Mouse (Mus musculus) erythroid progenitor cell, adult 5-6 weeks (primary cell): ENCODE results near the gene Dact3. TPM values are rescaled to one million over a fixed set of nuclear protein-coding genes. Genes with fewer than 3 reads are reported as not detected.
A peak's percentile ranks its signal among the peaks of the same experiment; 100 is the strongest.

ENCODE experiments used
- ATAC-seq: replicated peaks from 2 replicates; pipeline ENCODE4 v1.8.0; 2016; ENCODE audit warnings: moderate number of reproducible peaks, mild to moderate bottlenecking, moderate TSS enrichment, inconsistent platforms; ENCODE audit not compliant: poor library complexity, low FRiP score, severe bottlenecking
- total RNA-seq, 2 experiments: library from RNA; stranded (forward) in 1 of 2; stranded (reverse) in 1 of 2; fragments of 150-400 nt in 1 of 2; fragments of 186-747, 209-891 nt in 1 of 2; gene quantifications; 2 replicates each; pipeline versions ENCODE4 v1.2.3 to v1.2.4; 2015 to 2017; ENCODE audit warnings: low replicate concordance in 2 of 2

Gene Dact3
- total RNA-seq, 2 experiments from 2014 or later: not detected

DNA sequence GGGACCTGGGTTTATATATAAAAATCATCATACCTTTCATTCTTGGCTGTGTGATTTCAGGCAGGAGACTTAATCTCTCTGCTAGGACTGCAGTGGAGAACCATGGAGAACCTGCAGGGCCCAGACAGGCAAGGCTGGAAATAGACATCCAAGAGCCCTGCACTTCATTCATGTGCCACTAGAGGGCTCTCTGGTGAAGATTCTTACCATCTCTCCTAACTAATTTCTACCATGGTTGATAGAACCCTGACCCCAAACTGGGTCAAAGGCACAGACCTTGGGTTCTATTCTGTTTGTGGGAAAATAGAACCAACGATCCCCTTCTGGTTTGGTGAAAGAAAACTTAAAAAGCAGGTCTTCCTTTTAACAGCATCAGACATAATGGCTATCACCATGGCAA is 55.7 kb downstream of the Dact3 start:
- peak; percentile 84 for ATAC-seq

GRCm38 (mm10) chr7:16931968-16932627 is 57.0 kb downstream of the Dact3 start:
- peak; percentile 77 for ATAC-seq

GRCm38 (mm10) chr7:16932704-16933577 is 57.8 kb downstream of the Dact3 start:
- ATAC-seq: no peak

Other genes with a start within 250 kb of the Dact3 start
- not detected in 2 replicates for gene Ceacam15, start 199.6 kb upstream of the Dact3 start, total RNA-seq (2015; ENCODE audit: low replicate concordance)
- gene Ceacam15, start 199.6 kb upstream of the Dact3 start, total RNA-seq (2017; ENCODE audit: low replicate concordance): not detected in 2 replicates
- not detected in 2 replicates for gene Ceacam9, start 153.4 kb upstream of the Dact3 start, total RNA-seq (2015; ENCODE audit: low replicate concordance)
- not detected in 2 replicates for gene Ceacam9, start 153.4 kb upstream of the Dact3 start, total RNA-seq (2017; ENCODE audit: low replicate concordance)
- 74.2 and 106 TPM in 2 replicates for gene Ap2s1, start 136.9 kb upstream of the Dact3 start, total RNA-seq (2015; ENCODE audit: low replicate concordance)
- 27.9 and 47.0 TPM in 2 replicates for gene Ap2s1, start 136.9 kb upstream of the Dact3 start, total RNA-seq (2017; ENCODE audit: low replicate concordance)
- gene Slc1a5, start 94.0 kb upstream of the Dact3 start, total RNA-seq (2015; ENCODE audit: low replicate concordance): 596 and 609 TPM in 2 replicates
- gene Slc1a5, start 94.0 kb upstream of the Dact3 start, total RNA-seq (2017; ENCODE audit: low replicate concordance): 412 and 455 TPM in 2 replicates
- 75.0 and 87.2 TPM in 2 replicates for gene Strn4, start 59.4 kb upstream of the Dact3 start, total RNA-seq (2015; ENCODE audit: low replicate concordance)
- 76.9 and 128 TPM in 2 replicates for gene Strn4, start 59.4 kb upstream of the Dact3 start, total RNA-seq (2017; ENCODE audit: low replicate concordance)
- gene Fkrp, start 58.6 kb upstream of the Dact3 start, total RNA-seq (2015; ENCODE audit: low replicate concordance): 6.5 and 7.5 TPM in 2 replicates
- 4.9 and 19.6 TPM in 2 replicates for gene Fkrp, start 58.6 kb upstream of the Dact3 start, total RNA-seq (2017; ENCODE audit: low replicate concordance)
- 8.3 and 18.4 TPM in 2 replicates for gene Prkd2, start 32.4 kb upstream of the Dact3 start, total RNA-seq (2015; ENCODE audit: low replicate concordance)
- gene Prkd2, start 32.4 kb upstream of the Dact3 start, total RNA-seq (2017; ENCODE audit: low replicate concordance): 3.8 and 4.9 TPM in 2 replicates
- gene Gng8, start 16.5 kb downstream of the Dact3 start, total RNA-seq (2015; ENCODE audit: low replicate concordance): not detected in 2 replicates
- not detected in 2 replicates for gene Gng8, start 16.5 kb downstream of the Dact3 start, total RNA-seq (2017; ENCODE audit: low replicate concordance)
- 0.36 and 6.7 TPM in 2 replicates for gene Ptgir, start 31.2 kb downstream of the Dact3 start, total RNA-seq (2015; ENCODE audit: low replicate concordance)
- 1.9 and 2.0 TPM in 2 replicates for gene Ptgir, start 31.2 kb downstream of the Dact3 start, total RNA-seq (2017; ENCODE audit: low replicate concordance)
- 131 and 141 TPM in 2 replicates for gene Calm3, start 48.8 kb downstream of the Dact3 start, total RNA-seq (2015; ENCODE audit: low replicate concordance)
- gene Calm3, start 48.8 kb downstream of the Dact3 start, total RNA-seq (2017; ENCODE audit: low replicate concordance): 258 and 325 TPM in 2 replicates
- not detected in 2 replicates for gene Pnmal2, start 69.4 kb downstream of the Dact3 start, total RNA-seq (2015; ENCODE audit: low replicate concordance)
- gene Pnmal2, start 69.4 kb downstream of the Dact3 start, total RNA-seq (2017; ENCODE audit: low replicate concordance): not detected in 2 replicates
- not detected in 2 replicates for gene Pnmal1, start 84.4 kb downstream of the Dact3 start, total RNA-seq (2015; ENCODE audit: low replicate concordance)
- not detected in 2 replicates for gene Pnmal1, start 84.4 kb downstream of the Dact3 start, total RNA-seq (2017; ENCODE audit: low replicate concordance)
- 0.72 TPM in 1 of 2 replicates, not detected in the other for gene Gm42372, start 107.8 kb downstream of the Dact3 start, total RNA-seq (2015; ENCODE audit: low replicate concordance)
- gene Gm42372, start 107.8 kb downstream of the Dact3 start, total RNA-seq (2017; ENCODE audit: low replicate concordance): 0.13 and 0.53 TPM in 2 replicates
- not detected in 2 replicates for gene Ccdc8, start 117.4 kb downstream of the Dact3 start, total RNA-seq (2015; ENCODE audit: low replicate concordance)
- not detected in 2 replicates for gene Ccdc8, start 117.4 kb downstream of the Dact3 start, total RNA-seq (2017; ENCODE audit: low replicate concordance)
- 22.6 and 26.3 TPM in 2 replicates for gene Ppp5c, start 152.6 kb downstream of the Dact3 start, total RNA-seq (2015; ENCODE audit: low replicate concordance)
- 20.7 and 20.9 TPM in 2 replicates for gene Ppp5c, start 152.6 kb downstream of the Dact3 start, total RNA-seq (2017; ENCODE audit: low replicate concordance)
- 1.4 TPM in 1 of 2 replicates, not detected in the other for gene Hif3a, start 187.1 kb downstream of the Dact3 start, total RNA-seq (2015; ENCODE audit: low replicate concordance)
- 0.13 TPM in 1 of 2 replicates, not detected in the other for gene Hif3a, start 187.1 kb downstream of the Dact3 start, total RNA-seq (2017; ENCODE audit: low replicate concordance)
- gene Psg16, start 198.7 kb downstream of the Dact3 start, total RNA-seq (2015; ENCODE audit: low replicate concordance): 0.72 TPM in 1 of 2 replicates, not detected in the other
- not detected in 2 replicates for gene Psg16, start 198.7 kb downstream of the Dact3 start, total RNA-seq (2017; ENCODE audit: low replicate concordance)